23 mouse cellular contexts compared by ENCODE assay signal in the genomic region with DNA sequence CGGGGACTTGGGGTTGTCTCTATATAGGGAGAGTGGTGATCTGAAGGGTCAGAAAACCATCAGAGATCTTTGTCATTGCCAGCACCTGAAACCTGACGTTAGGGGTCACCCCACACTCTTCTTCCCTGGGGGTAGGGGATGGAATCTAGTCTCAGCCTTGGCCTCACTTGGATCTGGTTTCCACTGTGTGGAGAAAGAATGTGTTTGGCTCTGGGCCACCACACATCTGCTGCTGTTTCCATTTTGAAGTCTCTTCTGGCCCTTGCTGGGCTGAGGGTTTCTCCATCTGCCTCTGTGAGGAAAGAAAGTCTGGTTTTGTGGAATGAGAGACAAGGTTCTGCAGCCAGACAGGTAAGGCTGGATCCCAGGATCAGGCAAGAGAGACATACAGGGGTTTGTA. TPM values are rescaled to one million over a fixed set of nuclear protein-coding genes. Genes with fewer than 3 reads are reported as not detected.
DNase-seq lines count a peak whose midpoint lies in the region; ATAC-seq lines count a peak whose summit lies in the region.
"Had no signal": no experiment of that assay in that cellular context is flagged by ENCODE, and none has a peak within 500 bp of the region (broad histone marks: within the 10 kb centered on the region; RNA-seq: fewer than 3 reads in every experiment).

No protein-coding gene starts in this region.

- WGBS in kidney, embryonic 16.5 days = 69% methylated on average over 2 of the region's 2 CpGs
- WGBS in stomach, embryonic 16.5 days = 67% methylated on average over 2 of the region's 2 CpGs

- H3K27ac ChIP-seq in kidney, embryonic 16.5 days (ENCODE audit: low read length) = no peak overlapping the region
- peak overlapping the region; percentile 20; the same call in 1 of the 2 replicates for H3K27ac ChIP-seq in stomach, embryonic 16.5 days (ENCODE audit: low read length)
- H3K27ac ChIP-seq: kidney, postnatal 0 days; macrophage; midbrain, embryonic 12.5 days; neural tube, embryonic 13.5 days had no signal

- peak; percentile 18 for DNase-seq in adrenal gland, postnatal 10 days
- DNase-seq in adrenal gland, adult 8-10 months = no peak
- DNase-seq in kidney, postnatal 10 days = peak; percentile 77
- peak; percentile 57 for DNase-seq in lung, postnatal 10 days
- no peak for DNase-seq in lung, postnatal 25 days (ENCODE audit: low spot score)
- no peak for DNase-seq in urinary bladder, postnatal 14 days (ENCODE audit: low spot score)
- DNase-seq: adrenal gland, postnatal 25 days; cerebellum, adult 2 months; gastrocnemius, postnatal 14 days; heart, postnatal 36 days; layer of hippocampus, adult 9-11 months; thymus, postnatal 36 days had no signal

- H3K4me3 ChIP-seq in kidney, embryonic 16.5 days (ENCODE audit: low read length) = no peak overlapping the region
- H3K4me3 ChIP-seq in stomach, embryonic 16.5 days (replicated peaks; ENCODE audit: low read length) = no peak overlapping the region
- H3K4me3 ChIP-seq: midbrain, embryonic 12.5 days; neural tube, embryonic 13.5 days had no signal

- no peak overlapping the region for H3K4me2 ChIP-seq in kidney, embryonic 16.5 days (replicated peaks; ENCODE audit: low read depth, low read length)
- H3K4me2 ChIP-seq in stomach, embryonic 16.5 days (ENCODE audit: low read depth, low read length) = no peak overlapping the region
- H3K4me2 ChIP-seq: heart, embryonic 11.5 days; midbrain, embryonic 12.5 days; neural tube, embryonic 13.5 days had no signal

- no peak for ATAC-seq in kidney, embryonic 16.5 days (ENCODE audit: low FRiP score, low TSS enrichment)
- ATAC-seq in stomach, embryonic 16.5 days (ENCODE audit: insufficient read depth, low FRiP score) = no peak

- no peaks in the 10 kb centered on the region for H3K27me3 ChIP-seq in kidney, embryonic 16.5 days (ENCODE audit: insufficient read depth, low read length)
- no peaks in the 10 kb centered on the region for H3K27me3 ChIP-seq in stomach, embryonic 16.5 days (ENCODE audit: control insufficient read depth, insufficient read depth, low read length)
- H3K27me3 ChIP-seq: midbrain, embryonic 12.5 days had no signal

- H3K36me3 ChIP-seq in kidney, embryonic 16.5 days (ENCODE audit: insufficient read depth, low read length) = no peaks in the 10 kb centered on the region
- H3K36me3 ChIP-seq in stomach, embryonic 16.5 days (ENCODE audit: control insufficient read depth, insufficient read depth, low read length) = no peaks in the 10 kb centered on the region
- H3K36me3 ChIP-seq: midbrain, embryonic 12.5 days; neural tube, embryonic 13.5 days had no signal

- H3K4me1 ChIP-seq in kidney, embryonic 16.5 days (ENCODE audit: insufficient read depth, low read length) = 0 out of 2 replicates have a peak, but pooled peaks cover 5% of the 10 kb centered on the region
- H3K4me1 ChIP-seq in stomach, embryonic 16.5 days (ENCODE audit: control insufficient read depth, insufficient read depth, low read length) = peaks cover 7% of the 10 kb centered on the region; the same call in 1 of the 2 replicates
- H3K4me1 ChIP-seq: midbrain, embryonic 12.5 days; neural tube, embryonic 13.5 days had no signal

- no peaks in the 10 kb centered on the region for H3K9me3 ChIP-seq in kidney, embryonic 16.5 days (ENCODE audit: low read length)
- H3K9me3 ChIP-seq in stomach, embryonic 16.5 days (replicated peaks; ENCODE audit: control insufficient read depth, low read length) = no peaks in the 10 kb centered on the region
- H3K9me3 ChIP-seq: midbrain, embryonic 12.5 days; neural tube, embryonic 13.5 days had no signal

- H3K9ac ChIP-seq in kidney, embryonic 16.5 days (replicated peaks; ENCODE audit: low read length) = no peak overlapping the region
- no peak overlapping the region for H3K9ac ChIP-seq in stomach, embryonic 16.5 days (ENCODE audit: low read length)
- H3K9ac ChIP-seq: midbrain, embryonic 12.5 days; neural tube, embryonic 13.5 days had no signal

RNA-seq across cellular contexts. Expression of a gene that starts 27.8 kb away (rescaled TPM):
- total RNA-seq in adrenal gland, postnatal 10 days (2021) = 10 to 100 TPM; 17.6 to 18.2 TPM
- 10 to 100 TPM; 25.2 to 28.7 (median 26.6) TPM for total RNA-seq in adrenal gland, adult 8-10 months (2022)
- 18.4 and 20.7 TPM in 2 replicates for polyA plus RNA-seq in kidney, embryonic 16.5 days (2015; fragmentation: Nextera tagmentation; extraction: Ambion mirVana)
- 23.2 and 24.1 TPM in 2 replicates for polyA plus RNA-seq in stomach, embryonic 16.5 days (2015; fragmentation: Nextera tagmentation; extraction: Ambion mirVana)

RNA-seq across cellular contexts. Expression of a gene that starts 29.3 kb away (rescaled TPM):
- total RNA-seq in adrenal gland, postnatal 10 days (2021) = 1 to 10 TPM in 1 of 2 experiments, under 1 TPM in 1; 0.81 to 1.5 TPM
- 1 to 10 TPM in 3 of 4 experiments, under 1 TPM in 1; 0.32 to 4.1 (median 2.2) TPM for total RNA-seq in adrenal gland, adult 8-10 months (2022)
- 0.02 and 0.03 TPM in 2 replicates for polyA plus RNA-seq in kidney, embryonic 16.5 days (2015; fragmentation: Nextera tagmentation; extraction: Ambion mirVana)
- 0.58 and 0.82 TPM in 2 replicates for polyA plus RNA-seq in stomach, embryonic 16.5 days (2015; fragmentation: Nextera tagmentation; extraction: Ambion mirVana)
- total RNA-seq: CH12.LX had no signal
- polyA plus RNA-seq: embryonic facial prominence, embryonic 11.5 days; kidney, postnatal 0 days; liver, adult 2 months; macrophage; spleen, adult 2 months had no signal

RNA-seq across cellular contexts. Expression of a gene that starts 50.2 kb away (rescaled TPM):
- 10 to 100 TPM; 15.7 to 19.3 TPM for total RNA-seq in adrenal gland, postnatal 10 days (2021)
- total RNA-seq in adrenal gland, adult 8-10 months (2022) = 10 to 100 TPM; 10.7 to 41.6 (median 24.6) TPM
- polyA plus RNA-seq in kidney, embryonic 16.5 days (2015; fragmentation: Nextera tagmentation; extraction: Ambion mirVana) = 41.9 and 44.1 TPM in 2 replicates
- 28.8 and 33.0 TPM in 2 replicates for polyA plus RNA-seq in stomach, embryonic 16.5 days (2015; fragmentation: Nextera tagmentation; extraction: Ambion mirVana)

RNA-seq across cellular contexts. Expression of a gene that starts 57.0 kb away (rescaled TPM):
- total RNA-seq in adrenal gland, postnatal 10 days (2021) = under 1 TPM; 0.27 to 0.64 TPM
- 1 to 10 TPM in 2 of 4 experiments, under 1 TPM in 1, not detected in 1; 0.48 to 6.4 (median 4.0) TPM for total RNA-seq in adrenal gland, adult 8-10 months (2022)
- 0.09 TPM in 1 of 2 replicates, not detected in the other for polyA plus RNA-seq in kidney, embryonic 16.5 days (2015; fragmentation: Nextera tagmentation; extraction: Ambion mirVana)
- not detected in 2 replicates for polyA plus RNA-seq in stomach, embryonic 16.5 days (2015; fragmentation: Nextera tagmentation; extraction: Ambion mirVana)
- total RNA-seq: CH12.LX; gastrocnemius, postnatal 14 days; heart, postnatal 36 days; liver, adult 2 months had no signal
- polyA plus RNA-seq: kidney, postnatal 0 days; liver, adult 2 months; macrophage; spleen, adult 2 months had no signal

Comparison
In these comparisons a context has a peak if more than half of its experiments do, and no peak if none do; other contexts are left out.
1. DNase-seq: peak in adrenal gland, postnatal 10 days (single experiment), kidney, postnatal 10 days (single experiment) and lung, postnatal 10 days (single experiment); none in adrenal gland, adult 8-10 months (single experiment), lung, postnatal 25 days (single experiment) and urinary bladder, postnatal 14 days (single experiment).